Mouse (Mus musculus) midbrain, embryonic 14.5 days (tissue): ENCODE results near the gene Arhgap24. TPM values are rescaled to one million over a fixed set of nuclear protein-coding genes. Genes with fewer than 3 reads are reported as not detected.

Experiments
- ATAC-seq: fragments of 200-750 bp; cut with Nextera tagmentation; 2 replicates; pipeline ENCODE4 v1.8.0; 2017; ENCODE audit warnings: moderate number of reproducible peaks, moderate library complexity; ENCODE audit not compliant: low FRiP score, low TSS enrichment
- DNase-seq: peaks from one replicate; pipeline ENCODE4 v3.0.0-alpha.2; 2015
- H3K27ac ChIP-seq: fragments of 300-500 bp; sonication (generic); replicated peaks from 2 replicates; pipeline ENCODE4 v1.5.1; 2014; ENCODE audit warnings: mild to moderate bottlenecking, low read depth, low read length, moderate library complexity
- H3K27me3 ChIP-seq: fragments of 300-500 bp; sonication (generic); 2 replicates; pipeline ENCODE4 v1.6.1; 2014; ENCODE audit warnings: low read length, control low read depth, mixed read lengths; ENCODE audit not compliant: control insufficient read depth, insufficient read depth
- H3K36me3 ChIP-seq: fragments of 300-500 bp; sonication (generic); 2 replicates; pipeline ENCODE4 v1.6.1; 2014; ENCODE audit warnings: low read length, control low read depth; ENCODE audit not compliant: control insufficient read depth, insufficient read depth
- H3K4me1 ChIP-seq: fragments of 300-500 bp; sonication (generic); 2 replicates; pipeline ENCODE4 v1.6.1; 2014; ENCODE audit warnings: mild to moderate bottlenecking, antibody characterized with exemption, low read length, control low read depth; ENCODE audit not compliant: control insufficient read depth, insufficient read depth
- H3K4me2 ChIP-seq: fragments of 300-500 bp; sonication (generic); 2 replicates; pipeline ENCODE4 v1.6.1; 2014; ENCODE audit warnings: mild to moderate bottlenecking, low read length, moderate library complexity
- H3K4me3 ChIP-seq: fragments of 300-500 bp; sonication (generic); replicated peaks from 2 replicates; pipeline ENCODE4 v1.5.1; 2014; ENCODE audit warnings: low read depth, low read length
- H3K9ac ChIP-seq: fragments of 300-500 bp; sonication (generic); replicated peaks from 2 replicates; pipeline ENCODE4 v1.6.1; 2014; ENCODE audit warnings: mild to moderate bottlenecking, low read length, moderate library complexity
- H3K9me3 ChIP-seq: fragments of 300-500 bp; sonication (generic); 2 replicates; pipeline ENCODE4 v1.6.1; 2016; ENCODE audit warnings: low read length, control low read depth, mixed read lengths; ENCODE audit not compliant: control insufficient read depth
- WGBS: fragments of 180-500 bp; shearing (Covaris S2); extraction: QIAGEN DNeasy Blood & Tissue Kit; methylation state at CpG from one replicate; pipeline ENCODE4 v1.1.7; 2014; 5-methylcytosine and 5-hydroxymethylcytosine counted together
- polyA plus RNA-seq: library from polyadenylated mRNA; unstranded; fragments of >200 nt; fragmentation: Nextera tagmentation; extraction: Ambion mirVana; gene quantifications from 2 replicates; pipeline ENCODE4 v1.2.1, GENCODE M21; 2014

Arhgap24 gene
- polyA plus RNA-seq, 1 experiment from 2014 or later = 7.3 TPM

DNA sequence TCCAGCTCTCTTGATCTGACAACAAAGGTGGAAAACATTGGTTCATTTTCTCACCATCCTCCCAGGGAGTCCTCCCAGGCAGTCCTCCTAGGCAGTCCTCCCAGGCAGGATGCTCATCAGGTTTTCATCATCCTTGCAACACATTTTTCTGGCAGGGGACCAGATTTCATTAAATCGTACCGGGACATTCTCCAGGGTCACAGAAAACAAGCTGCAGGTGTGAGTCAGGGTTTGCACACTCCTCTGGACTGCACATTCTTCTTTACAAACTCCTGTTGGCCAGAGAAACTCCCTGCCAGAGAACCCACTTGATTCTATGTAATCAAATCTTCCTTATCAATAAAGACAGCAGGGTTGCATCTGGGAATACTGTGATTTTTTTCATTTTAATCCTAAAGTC lies 25.9 kb upstream of the Arhgap24 start:
- no peak for ATAC-seq

DNA sequence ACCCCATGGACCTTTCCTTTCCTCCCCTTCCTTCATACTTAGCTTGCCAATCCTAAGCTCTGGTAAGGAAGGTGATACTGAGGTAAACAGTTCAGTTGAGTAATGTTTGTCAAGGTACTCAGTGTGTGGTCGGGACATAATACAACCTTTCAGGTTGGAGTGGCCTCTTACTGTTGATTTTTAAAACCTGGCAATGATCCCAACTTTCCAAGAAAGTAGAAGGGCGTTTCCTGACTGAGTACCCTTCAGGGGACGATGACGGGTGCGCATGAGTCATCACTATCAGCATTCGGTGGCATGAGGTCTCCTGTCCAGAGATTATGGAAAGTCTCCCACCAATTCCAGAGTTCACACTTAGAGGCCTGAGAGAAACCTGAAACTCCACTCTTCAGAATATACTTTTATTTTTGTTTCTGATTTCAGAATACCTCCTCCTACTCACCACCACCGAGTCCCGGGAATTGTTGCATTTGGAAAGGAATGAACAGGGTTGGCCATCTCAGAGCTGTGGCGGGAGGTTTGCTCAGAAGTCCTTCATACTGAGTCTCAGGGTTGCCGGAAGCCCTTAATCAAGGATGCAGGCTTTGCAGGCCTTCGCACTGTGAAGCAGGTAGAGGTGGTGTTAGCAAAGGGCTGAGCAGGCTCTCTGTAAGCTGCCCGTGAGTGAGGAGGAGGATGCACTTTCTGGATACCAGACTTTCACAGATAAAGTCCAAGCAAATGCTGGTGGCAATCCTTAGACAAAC lies 20.6 kb upstream of the Arhgap24 start:
- H3K4me1 ChIP-seq = no peaks in the 10 kb centered on the region
- H3K4me3 ChIP-seq = no peak overlapping the region
- no peaks in the 10 kb centered on the region for H3K36me3 ChIP-seq
- no peak overlapping the region for H3K27ac ChIP-seq
- no peak overlapping the region for H3K4me2 ChIP-seq
- ATAC-seq (no peak), DNase-seq (no peak)
- no peaks in the 10 kb centered on the region for H3K9me3 ChIP-seq
- WGBS = 92% methylated on average over 12 of the region's 12 CpGs
- H3K27me3 ChIP-seq = no peaks in the 10 kb centered on the region
- H3K9ac ChIP-seq = no peak overlapping the region

More for the DNA sequence above, 25.9 kb upstream of the Arhgap24 start:
- H3K4me3 ChIP-seq = no peak overlapping the region
- WGBS = 87% methylated on average over 2 of the region's 2 CpGs
- H3K4me1 ChIP-seq = no peaks in the 10 kb centered on the region
- no peaks in the 10 kb centered on the region for H3K9me3 ChIP-seq
- DNase-seq = no peak
- H3K36me3 ChIP-seq = no peaks in the 10 kb centered on the region
- no peak overlapping the region for H3K27ac ChIP-seq
- no peak overlapping the region for H3K4me2 ChIP-seq
- H3K27me3 ChIP-seq = no peaks in the 10 kb centered on the region
- H3K9ac ChIP-seq = no peak overlapping the region

DNA sequence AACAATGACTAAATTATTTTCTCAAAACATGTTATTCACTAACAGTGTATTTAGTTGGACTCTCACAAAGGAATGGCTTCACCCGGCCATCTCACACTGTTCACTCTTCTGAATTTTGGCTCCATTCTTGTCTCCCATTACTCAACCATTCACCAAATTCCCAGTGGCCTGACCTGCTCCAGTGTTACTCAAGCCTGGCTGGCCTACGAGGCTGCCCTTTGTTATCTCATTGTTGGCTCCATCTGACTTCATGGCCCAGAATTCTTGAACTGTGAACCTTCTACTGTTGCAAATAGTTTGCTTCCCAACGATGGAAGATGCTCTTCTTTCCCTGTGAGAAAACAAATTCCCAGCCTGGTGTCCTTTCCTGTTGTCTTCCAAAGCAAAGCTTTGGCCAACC lies 18.2 kb upstream of the Arhgap24 start:
- Histone ChIP-seq H3K9me3 (no peaks in the 10 kb centered on the region), H3K27ac (no peak overlapping the region), H3K4me2 (no peak overlapping the region), H3K4me1 (no peaks in the 10 kb centered on the region), H3K36me3 (no peaks in the 10 kb centered on the region), H3K4me3 (no peak overlapping the region), H3K27me3 (no peaks in the 10 kb centered on the region), H3K9ac (no peak overlapping the region)
- 82% methylated on average over 3 of the region's 3 CpGs for WGBS
- DNase-seq = no peak
- ATAC-seq = no peak

DNA sequence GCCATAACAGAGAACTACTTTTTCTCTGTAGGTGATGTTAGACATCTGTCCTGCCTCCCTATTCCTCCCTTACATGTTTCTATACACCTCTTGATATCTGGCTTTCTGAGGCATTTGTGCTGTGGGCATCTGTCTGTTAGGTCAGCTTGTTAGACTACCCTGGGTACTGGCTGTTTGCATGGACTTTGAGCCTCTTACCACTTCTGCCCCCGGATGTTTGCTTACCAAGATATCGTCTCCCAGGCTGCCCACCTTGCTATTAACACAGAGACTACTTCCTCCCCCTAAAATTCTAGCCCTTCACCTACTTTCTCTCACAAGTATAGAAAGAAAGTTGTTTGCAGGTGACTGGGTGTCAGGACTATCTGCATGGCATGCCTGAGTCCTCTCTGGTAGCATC lies 15.8 kb upstream of the Arhgap24 start:
- 95% methylated on average over 2 of the region's 2 CpGs for WGBS

DNA sequence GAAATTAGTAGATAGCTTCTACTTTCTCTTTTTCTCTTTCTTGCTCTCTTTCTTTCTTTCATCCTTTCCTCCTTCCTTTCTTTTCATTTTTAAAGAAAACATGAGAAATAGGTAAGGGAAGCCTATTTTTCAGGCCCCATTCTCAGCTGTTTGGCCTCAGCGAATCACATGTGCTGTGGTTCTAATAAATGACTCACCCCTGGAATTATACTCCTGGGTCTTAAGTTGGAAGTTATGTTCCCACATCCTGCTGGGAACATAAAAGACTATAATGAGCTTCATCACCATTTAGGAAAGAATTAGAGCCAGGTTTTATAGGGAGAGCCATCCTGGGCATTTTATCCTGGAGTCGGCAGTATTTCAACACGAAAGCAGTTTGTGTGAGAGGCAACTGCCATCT lies 12.9 kb upstream of the Arhgap24 start:
- Histone ChIP-seq H3K4me1 (no peaks in the 10 kb centered on the region), H3K9ac (no peak overlapping the region), H3K27ac (no peak overlapping the region), H3K4me3 (no peak overlapping the region), H3K36me3 (no peaks in the 10 kb centered on the region), H3K9me3 (no peaks in the 10 kb centered on the region), H3K27me3 (no peaks in the 10 kb centered on the region), H3K4me2 (no peak overlapping the region)
- DNase-seq = no peak
- no peak for ATAC-seq
- 95% methylated on average over 3 of the region's 3 CpGs for WGBS

More for the DNA sequence above, 15.8 kb upstream of the Arhgap24 start:
- H3K36me3 ChIP-seq = no peaks in the 10 kb centered on the region
- no peaks in the 10 kb centered on the region for H3K4me1 ChIP-seq
- DNase-seq (no peak), ATAC-seq (no peak)
- no peaks in the 10 kb centered on the region for H3K9me3 ChIP-seq
- H3K9ac ChIP-seq = no peak overlapping the region
- H3K27me3 ChIP-seq = no peaks in the 10 kb centered on the region
- no peak overlapping the region for H3K4me2 ChIP-seq
- no peak overlapping the region for H3K4me3 ChIP-seq
- H3K27ac ChIP-seq = no peak overlapping the region

DNA sequence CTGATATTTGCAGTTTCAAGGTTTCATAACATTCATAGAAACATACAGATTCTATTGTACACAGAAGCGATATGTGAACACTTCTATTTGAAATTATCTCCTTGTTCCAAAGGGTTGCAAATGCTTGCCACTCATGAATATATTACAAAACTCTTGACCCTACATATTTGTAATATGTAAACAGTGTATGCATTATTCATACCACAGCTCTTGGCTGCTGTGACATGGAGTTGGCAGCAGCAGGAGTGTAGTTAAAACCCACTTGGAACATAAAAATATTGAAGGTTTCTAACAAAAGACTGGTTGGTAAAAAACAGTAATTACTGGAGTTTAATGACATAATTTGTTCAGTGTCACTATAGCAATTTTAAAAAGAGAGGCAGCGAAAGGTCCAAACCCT lies 10.9 kb upstream of the Arhgap24 start:
- Histone ChIP-seq H3K4me3 (no peak overlapping the region), H3K9me3 (no peaks in the 10 kb centered on the region), H3K9ac (no peak overlapping the region), H3K27ac (no peak overlapping the region), H3K27me3 (no peaks in the 10 kb centered on the region), H3K4me1 (no peaks in the 10 kb centered on the region), H3K4me2 (no peak overlapping the region), H3K36me3 (no peaks in the 10 kb centered on the region)
- ATAC-seq (no peak), DNase-seq (no peak)
- WGBS = 93% methylated on average over 2 of the region's 2 CpGs

DNA sequence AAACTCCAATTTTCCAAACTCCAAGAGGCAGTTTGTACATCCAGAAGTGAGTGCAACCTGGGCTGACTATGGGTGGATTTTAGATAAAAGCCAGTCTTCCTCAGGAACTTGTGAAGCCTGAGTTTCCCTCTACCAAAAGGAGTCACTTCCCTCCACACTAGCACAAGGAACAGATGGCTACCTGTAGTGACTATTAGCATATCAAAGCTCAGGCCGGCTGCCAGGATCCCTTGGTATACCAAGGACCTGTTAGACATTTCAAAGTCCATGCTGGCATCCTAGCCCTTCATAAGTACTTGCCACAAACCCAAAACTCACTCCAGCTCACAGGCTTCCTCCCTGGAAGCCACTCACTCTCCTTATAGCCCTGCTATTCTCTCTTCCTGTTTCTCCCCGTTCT lies 3.1 kb upstream of the Arhgap24 start:
- Histone ChIP-seq H3K36me3 (no peaks in the 10 kb centered on the region), H3K4me1 (peaks cover 16% of the 10 kb centered on the region; the same call in 1 of the 2 replicates), H3K4me3 (no peak overlapping the region), H3K9ac (no peak overlapping the region), H3K4me2 (no peak overlapping the region), H3K9me3 (no peaks in the 10 kb centered on the region), H3K27me3 (no peaks in the 10 kb centered on the region), H3K27ac (no peak overlapping the region)
- WGBS = 4% methylated on average over 2 of the region's 2 CpGs
- ATAC-seq = no peak
- DNase-seq = peak; percentile 13

DNA sequence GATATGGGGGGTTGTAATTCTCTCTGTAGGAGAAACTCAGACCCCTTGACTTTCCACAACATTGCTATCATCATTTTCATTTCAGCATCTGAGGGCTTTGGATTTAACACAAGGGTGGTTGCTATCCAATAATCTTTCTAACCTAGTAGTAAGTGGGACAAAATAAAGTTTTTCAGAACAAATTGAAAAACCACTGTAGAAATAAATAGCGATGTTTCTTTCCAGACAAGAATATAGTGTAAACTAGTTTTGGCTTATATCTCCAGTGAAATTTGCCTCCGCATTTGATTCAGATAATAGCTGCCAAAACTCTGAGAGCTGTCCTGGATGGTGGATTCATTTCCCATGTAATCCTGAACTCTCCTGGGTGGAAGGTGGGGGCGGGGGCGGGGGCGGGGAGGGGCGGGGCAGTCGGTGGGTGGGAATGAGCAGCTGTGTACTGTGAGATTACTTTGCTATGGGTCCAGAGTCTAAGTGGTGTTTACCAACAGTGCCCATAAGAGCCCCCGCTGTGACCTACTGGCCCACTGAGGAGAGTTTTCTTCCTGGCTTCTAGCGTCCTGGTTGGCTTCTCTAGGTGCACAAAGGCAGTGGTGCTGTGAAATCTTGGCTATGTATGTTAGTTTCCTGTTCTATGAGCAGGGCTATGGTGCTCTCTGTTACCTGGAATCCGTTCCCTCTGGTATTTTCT lies 2.2 kb downstream of the Arhgap24 start:
- no peak for ATAC-seq
- Histone ChIP-seq H3K27ac (no peak overlapping the region), H3K4me2 (no peak overlapping the region), H3K4me1 (peaks cover 16% of the 10 kb centered on the region; the same call in 1 of the 2 replicates), H3K4me3 (no peak overlapping the region), H3K9me3 (no peaks in the 10 kb centered on the region), H3K36me3 (no peaks in the 10 kb centered on the region), H3K27me3 (no peaks in the 10 kb centered on the region), H3K9ac (no peak overlapping the region)
- 44% methylated on average over 10 of the region's 10 CpGs for WGBS
- no peak for DNase-seq

DNA sequence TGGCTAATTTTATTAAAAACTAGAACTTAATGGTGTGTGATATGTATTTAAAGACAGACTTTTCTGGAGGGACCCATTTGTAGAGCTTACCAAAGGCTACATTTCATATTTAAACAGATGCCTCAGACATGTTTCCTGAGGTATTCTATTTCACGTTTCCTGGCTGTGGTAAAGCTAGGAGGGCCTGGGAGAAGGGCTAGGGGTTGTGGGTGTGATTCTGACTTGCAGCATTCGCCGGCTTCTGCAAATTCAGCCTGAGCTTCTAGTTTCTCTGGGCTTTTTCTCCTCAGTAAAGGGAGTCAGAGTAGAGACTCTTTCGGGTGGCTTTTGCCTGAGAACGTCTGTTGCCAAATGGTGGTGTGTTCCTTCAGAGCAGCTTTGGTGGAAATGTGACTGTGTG lies 10.4 kb downstream of the Arhgap24 start:
- H3K4me1 ChIP-seq = 0 out of 2 replicates have a peak, but pooled peaks cover 5% of the 10 kb centered on the region
- DNase-seq (no peak), ATAC-seq (no peak)
- H3K9me3 ChIP-seq = no peaks in the 10 kb centered on the region
- H3K4me3 ChIP-seq = no peak overlapping the region
- no peak overlapping the region for H3K27ac ChIP-seq
- H3K9ac ChIP-seq = no peak overlapping the region
- 83% methylated on average over 5 of the region's 5 CpGs for WGBS
- H3K4me2 ChIP-seq = no peak overlapping the region
- no peaks in the 10 kb centered on the region for H3K36me3 ChIP-seq
- H3K27me3 ChIP-seq = no peaks in the 10 kb centered on the region
